Mouse (Mus musculus) lung, postnatal 0 days (tissue): Measurements from ENCODE around the gene Erc2.

Experiments
- CTCF ChIP-seq: IDR thresholded peaks from 2 replicates; pipeline ENCODE4 v1.5.1; 2016; ENCODE audit warnings: antibody characterized with exemption, mild to moderate bottlenecking
- EP300 ChIP-seq: IDR thresholded peaks from 2 replicates; pipeline ENCODE4 v1.6.1; 2016; ENCODE audit warnings: antibody characterized with exemption, mild to moderate bottlenecking, control low read depth

DNA sequence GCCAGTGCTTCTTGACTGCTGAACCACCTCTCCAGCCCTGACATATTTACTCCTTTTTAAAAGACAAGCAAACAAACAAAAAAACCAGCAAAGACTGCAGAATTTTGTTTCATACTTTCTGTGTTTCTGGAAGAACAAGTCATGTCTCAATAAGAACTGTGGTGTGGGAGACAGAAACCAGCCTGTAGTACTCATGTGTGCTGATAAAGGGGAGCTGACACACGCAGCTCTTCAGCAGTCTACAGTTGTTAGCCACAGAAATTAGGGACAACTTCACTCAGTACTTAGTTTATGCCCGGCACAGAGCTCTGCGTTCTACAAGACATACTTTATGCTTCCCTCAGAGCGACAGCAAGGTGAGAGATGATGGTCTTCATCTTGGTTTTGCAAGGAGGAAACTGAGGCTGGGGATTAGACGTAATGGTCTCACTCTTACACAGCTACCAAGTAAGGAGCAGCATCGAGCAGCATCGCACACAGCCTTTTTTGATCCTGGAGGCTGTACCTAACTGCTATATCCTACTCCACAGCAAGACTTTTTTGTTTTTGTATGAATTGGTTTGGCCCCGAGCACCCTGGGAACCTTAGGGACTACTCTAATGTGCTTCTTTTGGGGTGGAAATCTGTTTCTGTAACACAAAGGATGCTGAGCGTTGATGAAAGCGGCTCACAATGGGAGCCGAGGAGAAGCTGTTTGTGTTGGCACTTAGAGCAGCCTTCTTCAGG is 435.1 kb downstream of the Erc2 start:
- TF ChIP-seq CTCF (no peak), EP300 (peak; percentile 59; the same call in 1 of the 2 replicates)
